Mouse (Mus musculus): Measurements from ENCODE around the gene Kif27.
"Not testable (repeated sequence)": the region's sequence is repeated elsewhere in the genome, so short reads cannot be mapped to it uniquely, and the experiment has no call there.

Gene Kif27

GRCm38 (mm10) chr13:58358629-58359303 lies at the start of gene Kif27:
TSS of gene Kif27 (minus strand) at chr13:58359122.
- DNase-seq (ENCODE audit: low spot score) = peak; percentile 53

DNA sequence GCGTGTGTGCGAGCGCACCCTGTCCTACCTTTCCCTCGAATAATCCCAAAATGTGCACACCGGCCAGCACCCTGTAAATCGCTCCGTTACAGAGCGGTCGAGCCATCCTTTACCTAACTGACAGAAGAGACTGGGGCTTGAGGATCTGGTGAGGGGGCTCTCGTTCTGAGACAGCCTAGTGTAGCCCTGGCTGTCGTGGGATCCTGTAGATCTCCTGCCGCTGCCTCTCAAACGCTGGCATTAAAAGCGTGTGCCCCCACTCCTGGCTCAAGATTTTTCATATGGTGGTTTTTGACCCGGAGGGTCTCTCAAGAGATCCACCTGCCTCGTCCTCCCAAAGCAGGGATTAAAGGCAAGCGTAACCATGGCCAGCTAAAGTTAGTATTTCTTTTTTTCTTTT lies 44.3 kb upstream of the Kif27 start, which contains the start of gene Hnrnpk:
Gene Hnrnpk, minus strand, starts transcription at position 101 of the 400 bp plus-strand sequence.
- not testable (repeated sequence) for DNase-seq (ENCODE audit: low spot score)

DNA sequence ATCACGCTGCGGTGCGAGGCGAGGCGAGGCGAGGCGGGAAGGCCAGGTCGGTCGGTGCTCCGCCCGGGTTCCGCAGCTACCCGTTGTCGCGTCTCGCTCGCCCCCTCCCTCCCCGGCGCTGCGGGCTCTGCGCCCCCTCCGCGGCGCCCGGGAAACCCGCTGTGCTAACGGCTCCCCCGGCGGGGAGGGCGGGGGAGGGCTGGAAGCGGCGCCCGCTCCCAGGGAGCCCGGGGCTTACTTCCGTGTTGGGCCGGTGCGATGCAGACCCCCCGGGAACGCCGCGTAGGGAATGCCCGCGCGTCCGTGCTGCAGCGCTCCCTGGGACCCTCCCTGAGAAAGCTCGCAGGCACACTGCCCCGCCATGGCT lies 43.8 kb upstream of the Kif27 start:
- no peak for DNase-seq (ENCODE audit: low spot score)

GRCm38 (mm10) chr13:58402003-58402743 lies 43.3 kb upstream of the Kif27 start, which contains the start of gene Rmi1:
TSS of gene Rmi1 (plus strand) at chr13:58402248.
- DNase-seq (ENCODE audit: low spot score) = peak; percentile 99

- peak; percentile 28 for DNase-seq (ENCODE audit: low spot score)
These were observed 42.4 kb upstream of the Kif27 start for GRCm38 (mm10) chr13:58401135-58402002.

- DNase-seq (ENCODE audit: low spot score) = no peak
These were observed 41.7 kb upstream of the Kif27 start for GRCm38 (mm10) chr13:58400576-58400975.

DNA sequence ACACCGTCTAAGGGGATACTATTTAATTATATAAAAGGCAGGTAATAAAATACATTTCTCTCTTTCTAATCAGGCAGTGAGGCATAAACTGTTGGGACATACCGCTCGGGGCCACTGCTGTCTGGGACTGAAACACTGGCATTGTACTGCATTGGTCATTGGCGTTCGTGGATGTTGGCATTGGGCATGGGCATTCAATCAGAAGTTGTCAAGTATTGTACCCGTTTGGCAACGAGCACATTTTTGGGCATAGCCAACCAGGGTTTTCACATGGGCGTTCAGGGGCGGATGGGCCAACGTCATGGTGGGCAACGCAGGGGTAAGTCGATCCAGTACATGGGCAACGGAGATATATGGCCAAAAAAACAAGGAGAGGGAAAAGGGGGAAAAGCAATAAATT lies 38.7 kb upstream of the Kif27 start:
- no peak for DNase-seq (ENCODE audit: low spot score)

- not testable (repeated sequence) for DNase-seq (ENCODE audit: low spot score)
These were observed 35.5 kb upstream of the Kif27 start for GRCm38 (mm10) chr13:58394392-58394791.

- DNase-seq (ENCODE audit: low spot score) = no peak
These were observed 30.5 kb upstream of the Kif27 start for GRCm38 (mm10) chr13:58389324-58389951.

DNA sequence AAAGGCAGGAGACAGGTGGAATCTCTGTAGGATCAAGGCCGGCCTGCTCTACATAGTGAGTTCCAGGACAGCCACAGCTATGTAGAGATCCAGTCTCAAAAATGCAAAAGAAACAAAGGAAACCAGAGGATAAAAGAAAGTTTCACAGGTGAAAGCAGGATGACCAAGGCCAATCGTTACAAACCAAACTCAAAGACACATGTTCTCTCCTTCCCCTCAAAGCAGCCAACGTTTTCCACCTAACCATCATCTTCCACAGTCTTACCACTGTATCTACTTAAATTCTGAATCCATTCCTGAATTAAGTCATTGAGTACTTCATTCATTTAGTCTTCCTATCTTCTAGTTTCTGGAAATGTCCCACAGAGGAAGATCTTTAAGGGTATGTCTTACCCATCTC lies 29.5 kb upstream of the Kif27 start:
- no peak for DNase-seq (ENCODE audit: low spot score)

- peak; percentile 28 for DNase-seq (ENCODE audit: low spot score)
These were observed 29.0 kb upstream of the Kif27 start for GRCm38 (mm10) chr13:58387948-58388347.

DNA sequence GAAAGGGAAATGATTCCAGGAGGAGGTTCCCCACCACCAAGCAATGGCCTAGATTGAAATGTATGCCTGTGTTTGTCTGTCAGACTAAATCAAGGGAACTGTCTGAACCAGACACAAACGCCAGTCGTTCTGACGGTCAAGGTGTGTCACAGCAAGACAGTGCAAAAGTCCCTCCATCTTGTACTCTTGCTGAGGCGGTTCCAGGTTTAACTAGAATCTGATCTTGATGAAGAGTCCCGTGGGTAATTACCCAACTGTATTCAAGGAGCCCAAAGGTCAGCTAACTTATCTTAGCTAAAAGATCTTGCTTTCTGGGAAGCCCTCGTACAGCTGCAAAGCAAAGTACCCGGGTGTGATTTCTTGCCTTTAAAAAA lies 26.6 kb upstream of the Kif27 start:
- no peak for DNase-seq (ENCODE audit: low spot score)

GRCm38 (mm10) chr13:58384779-58385546 lies 26.0 kb upstream of the Kif27 start, which contains the start of gene 2210016F16Rik:
TSS of gene 2210016F16Rik (minus strand) at chr13:58385225.
- peak; percentile 55 for DNase-seq (ENCODE audit: low spot score)

GRCm38 (mm10) chr13:58384371-58384770 lies 25.4 kb upstream of the Kif27 start:
- DNase-seq (ENCODE audit: low spot score) = no peak

GRCm38 (mm10) chr13:58373153-58373470 lies 14.2 kb upstream of the Kif27 start:
- no peak for DNase-seq (ENCODE audit: low spot score)

GRCm38 (mm10) chr13:58372278-58373152 lies 13.6 kb upstream of the Kif27 start:
- no peak for DNase-seq (ENCODE audit: low spot score)

- no peak for DNase-seq (ENCODE audit: low spot score)
These were observed 9.9 kb upstream of the Kif27 start for GRCm38 (mm10) chr13:58368835-58369234.

DNA sequence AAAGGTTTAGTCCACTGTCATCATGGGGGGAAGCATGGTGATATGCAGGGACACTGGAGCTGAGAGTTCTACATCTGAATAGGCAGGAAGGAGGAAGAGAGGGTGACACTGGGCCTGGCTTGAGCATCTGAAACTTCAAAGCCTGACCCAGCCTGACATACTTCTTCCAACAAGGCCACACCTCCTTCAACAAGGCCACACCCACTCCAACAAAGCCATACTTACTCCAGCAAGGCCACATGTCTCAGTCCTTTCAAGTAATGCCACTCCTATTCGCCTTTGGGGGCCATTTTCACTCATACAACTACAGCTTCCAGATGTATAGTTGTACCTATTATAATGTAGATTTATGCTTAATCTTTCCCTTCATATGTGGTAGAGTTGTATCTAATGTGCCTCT lies 8.7 kb upstream of the Kif27 start:
- DNase-seq (ENCODE audit: low spot score) = no peak

DNA sequence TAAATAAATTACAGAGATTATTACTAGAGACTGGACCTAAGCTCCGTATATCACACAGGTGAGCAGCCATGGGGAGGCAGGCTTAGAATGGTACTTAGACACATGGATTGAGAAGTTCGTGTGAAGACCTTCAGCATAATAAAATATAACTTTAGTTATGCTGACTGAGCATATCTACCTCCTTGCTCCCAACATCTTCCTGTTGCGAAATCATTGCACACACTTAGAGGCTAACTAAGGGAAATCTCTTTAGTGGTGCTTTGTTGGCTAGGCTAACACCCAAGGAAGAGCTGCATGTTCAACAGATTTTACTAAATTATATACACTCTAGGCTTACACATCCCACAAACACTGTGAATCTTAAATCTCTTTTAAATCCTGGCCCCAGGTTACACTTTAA lies 7.5 kb upstream of the Kif27 start:
- no peak for DNase-seq (ENCODE audit: low spot score)

DNA sequence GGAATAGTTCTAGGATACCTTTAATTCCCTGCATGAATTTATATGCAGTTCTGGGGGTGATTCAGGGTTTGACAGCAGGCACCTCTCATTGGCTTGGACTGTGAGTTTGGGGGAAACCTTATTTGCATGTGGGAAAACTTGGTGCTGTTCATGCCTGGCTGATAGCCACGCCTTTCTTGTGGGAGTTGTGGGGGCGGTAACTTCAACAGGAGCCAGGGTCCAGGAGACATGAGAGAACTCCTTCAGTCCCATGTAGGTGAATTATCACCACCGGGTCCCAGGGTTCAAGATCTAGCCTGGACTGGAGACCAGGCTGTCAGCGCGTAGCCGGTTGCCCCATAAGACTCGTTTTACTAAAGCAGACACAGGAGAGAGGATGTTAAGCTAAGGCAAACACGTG lies 6.3 kb upstream of the Kif27 start:
- not testable (repeated sequence) for DNase-seq (ENCODE audit: low spot score)

Data from ovary, postnatal 10 days (tissue).